Mouse (Mus musculus): ENCODE data around the gene Pkn2. TPM values are rescaled to one million over a fixed set of nuclear protein-coding genes. Genes with fewer than 3 reads are reported as not detected.

Pkn2 gene
- total and polyA plus RNA-seq, 2 experiments: 4.7 to 31.4 TPM

- no peaks in the 10 kb centered on the region for H3K4me1 ChIP-seq (ENCODE audit: control insufficient read depth, insufficient read depth, low read length)
- H3K79me2 ChIP-seq (ENCODE audit: control insufficient read depth, insufficient read depth, low read length): no peaks in the 10 kb centered on the region
- peaks cover 54% of the 10 kb centered on the region for H3K36me3 ChIP-seq (ENCODE audit: control insufficient read depth, insufficient read depth, low read length)
- no peaks in the 10 kb centered on the region for H3K27me3 ChIP-seq (ENCODE audit: control insufficient read depth, insufficient read depth, low read length)
- no peak overlapping the region for H3K27ac ChIP-seq (replicated peaks; ENCODE audit: insufficient read depth, low read depth, low read length)
- no peak for DNase-seq (ENCODE audit: extremely low read depth, low read depth, low spot score)
- no peak for TF ChIP-seq POLR2A (IDR thresholded peaks at IDR 0.05; ENCODE audit: extremely low read depth, insufficient read depth, low read length)
- no peak for TF ChIP-seq CTCF (IDR thresholded peaks at IDR 0.05; ENCODE audit: low read depth, low read length)
- WGBS: 90% methylated on average over 2 of the region's 2 CpGs
- no peak overlapping the region for H3K4me3 ChIP-seq (ENCODE audit: insufficient read depth, low read depth, low read length)
- no peak overlapping the region for H3K9ac ChIP-seq (ENCODE audit: low read depth, low read length)
These were observed 95.3 kb downstream of the Pkn2 start for GRCm38 (mm10) chr3:142786423-142787072.

- H3K79me2 ChIP-seq (ENCODE audit: control insufficient read depth, insufficient read depth, low read length): peaks cover 2% of the 10 kb centered on the region; the same call in 1 of the 2 replicates
- H3K9ac ChIP-seq (ENCODE audit: low read depth, low read length): no peak overlapping the region
- H3K4me3 ChIP-seq (ENCODE audit: insufficient read depth, low read depth, low read length): no peak overlapping the region
- peak; percentile 83 for DNase-seq (ENCODE audit: extremely low read depth, low read depth, low spot score)
- TF ChIP-seq POLR2A (IDR thresholded peaks at IDR 0.05; ENCODE audit: extremely low read depth, insufficient read depth, low read length) (no peak), CTCF (IDR thresholded peaks at IDR 0.05; ENCODE audit: low read depth, low read length) (no peak)
- no peaks in the 10 kb centered on the region for H3K27me3 ChIP-seq (ENCODE audit: control insufficient read depth, insufficient read depth, low read length)
- H3K27ac ChIP-seq (replicated peaks; ENCODE audit: insufficient read depth, low read depth, low read length): no peak overlapping the region
- H3K36me3 ChIP-seq (ENCODE audit: control insufficient read depth, insufficient read depth, low read length): peaks cover 55% of the 10 kb centered on the region
- H3K4me1 ChIP-seq (ENCODE audit: control insufficient read depth, insufficient read depth, low read length): peaks cover 12% of the 10 kb centered on the region
- WGBS: 23% methylated on average over 3 of the region's 3 CpGs
These were observed 104.6 kb downstream of the Pkn2 start for GRCm38 (mm10) chr3:142777227-142777626.

- DNase-seq (ENCODE audit: extremely low read depth, low read depth, low spot score): no peak
- no peak overlapping the region for H3K4me3 ChIP-seq (ENCODE audit: insufficient read depth, low read depth, low read length)
- H3K4me1 ChIP-seq (ENCODE audit: control insufficient read depth, insufficient read depth, low read length): peaks cover 16% of the 10 kb centered on the region
- H3K9ac ChIP-seq (ENCODE audit: low read depth, low read length): no peak overlapping the region
- TF ChIP-seq CTCF (IDR thresholded peaks at IDR 0.05; ENCODE audit: low read depth, low read length): no peak
- no peak for TF ChIP-seq POLR2A (IDR thresholded peaks at IDR 0.05; ENCODE audit: extremely low read depth, insufficient read depth, low read length)
- no peaks in the 10 kb centered on the region for H3K27me3 ChIP-seq (ENCODE audit: control insufficient read depth, insufficient read depth, low read length)
- H3K36me3 ChIP-seq (ENCODE audit: control insufficient read depth, insufficient read depth, low read length): peaks cover 34% of the 10 kb centered on the region
- H3K79me2 ChIP-seq (ENCODE audit: control insufficient read depth, insufficient read depth, low read length): peaks cover 12% of the 10 kb centered on the region; the same call in 1 of the 2 replicates
- WGBS: 60% methylated on average over 4 of the region's 4 CpGs
- no peak overlapping the region for H3K27ac ChIP-seq (replicated peaks; ENCODE audit: insufficient read depth, low read depth, low read length)
These were observed 108.1 kb downstream of the Pkn2 start for GRCm38 (mm10) chr3:142773538-142774191.

GRCm38 (mm10) chr3:142770518-142770917 lies 111.3 kb downstream of the Pkn2 start:
- no peak overlapping the region for H3K9ac ChIP-seq (ENCODE audit: low read depth, low read length)

GRCm38 (mm10) chr3:142768498-142768897 lies 113.3 kb downstream of the Pkn2 start:
- Histone ChIP-seq H3K79me2 (ENCODE audit: control insufficient read depth, insufficient read depth, low read length) (peaks cover 19% of the 10 kb centered on the region; the same call in 1 of the 2 replicates), H3K27me3 (ENCODE audit: control insufficient read depth, insufficient read depth, low read length) (no peaks in the 10 kb centered on the region), H3K36me3 (ENCODE audit: control insufficient read depth, insufficient read depth, low read length) (peaks cover 20% of the 10 kb centered on the region; the same call in 1 of the 2 replicates), H3K4me3 (ENCODE audit: insufficient read depth, low read depth, low read length) (no peak overlapping the region), H3K27ac (replicated peaks; ENCODE audit: insufficient read depth, low read depth, low read length) (no peak overlapping the region), H3K4me1 (ENCODE audit: control insufficient read depth, insufficient read depth, low read length) (peaks cover 9% of the 10 kb centered on the region; the same call in 1 of the 2 replicates), H3K9ac (ENCODE audit: low read depth, low read length) (no peak overlapping the region)
- 91% methylated on average over 6 of the region's 6 CpGs for WGBS
- TF ChIP-seq CTCF (IDR thresholded peaks at IDR 0.05; ENCODE audit: low read depth, low read length) (no peak), POLR2A (IDR thresholded peaks at IDR 0.05; ENCODE audit: extremely low read depth, insufficient read depth, low read length) (no peak)
- DNase-seq (ENCODE audit: extremely low read depth, low read depth, low spot score): no peak

More at GRCm38 (mm10) chr3:142770518-142770917, 111.3 kb downstream of the Pkn2 start:
- no peak for DNase-seq (ENCODE audit: extremely low read depth, low read depth, low spot score)
- TF ChIP-seq CTCF (IDR thresholded peaks at IDR 0.05; ENCODE audit: low read depth, low read length) (no peak), POLR2A (IDR thresholded peaks at IDR 0.05; ENCODE audit: extremely low read depth, insufficient read depth, low read length) (no peak)
- H3K4me3 ChIP-seq (ENCODE audit: insufficient read depth, low read depth, low read length): no peak overlapping the region
- H3K27me3 ChIP-seq (ENCODE audit: control insufficient read depth, insufficient read depth, low read length): no peaks in the 10 kb centered on the region
- H3K4me1 ChIP-seq (ENCODE audit: control insufficient read depth, insufficient read depth, low read length): peaks cover 10% of the 10 kb centered on the region
- H3K36me3 ChIP-seq (ENCODE audit: control insufficient read depth, insufficient read depth, low read length): peaks cover 22% of the 10 kb centered on the region; the same call in 1 of the 2 replicates
- no peak overlapping the region for H3K27ac ChIP-seq (replicated peaks; ENCODE audit: insufficient read depth, low read depth, low read length)
- H3K79me2 ChIP-seq (ENCODE audit: control insufficient read depth, insufficient read depth, low read length): peaks cover 19% of the 10 kb centered on the region; the same call in 1 of the 2 replicates
- WGBS: 27% methylated on average over 1 of the region's 1 CpGs

Measured in liver, adult 2 months (tissue).